Mouse (Mus musculus) lung, adult 2 months (tissue): ENCODE measurements at regions not wholly inside any gene's neighbourhood (a gene's known extent, or its start where the extent isn't known, plus 50 kb on each side); places are given as distances from the start of the nearest gene placed in this dataset.

Experiments used
- CTCF ChIP-seq: fragments of 200-500 bp; IDR thresholded peaks from 2 replicates; pipeline ENCODE4 v1.5.1; 2011; ENCODE audit warnings: mild to moderate bottlenecking, low read length, control low read depth; ENCODE audit not compliant: insufficient read depth
- POLR2A ChIP-seq: fragments of 200-500 bp; IDR thresholded peaks from 2 replicates; pipeline ENCODE4 v1.6.1; 2011; ENCODE audit warnings: low read depth, mild to moderate bottlenecking, control low read depth, low read length, borderline replicate concordance; ENCODE audit errors: extremely low read depth

- TF ChIP-seq POLR2A: no peak
- no peak for TF ChIP-seq CTCF
These were observed 65.9 kb downstream of the Kcnrg start for GRCm38 (mm10) chr14:61673184-61673583.
